In genomic region chr3:138876931-138877361, GRCm38 (mm10) we compare ENCODE assay signal across 7 mouse cellular contexts.
DNase-seq lines count a peak whose midpoint lies in the region; ATAC-seq and TF ChIP-seq lines count a peak whose summit lies in the region.

No protein-coding gene starts in this region.

- no peak for TF ChIP-seq CTCF in gastrocnemius, adult 2 months (IDR thresholded peaks at IDR 0.05)

- no peaks in the 10 kb centered on the region for H3K36me3 ChIP-seq in lung, embryonic 16.5 days (ENCODE audit: control insufficient read depth, insufficient read depth, low read length)

- no peaks in the 10 kb centered on the region for H3K9me3 ChIP-seq in lung, embryonic 16.5 days (ENCODE audit: control insufficient read depth, low read length)

- peaks cover 12% of the 10 kb centered on the region for H3K4me1 ChIP-seq in lung, embryonic 16.5 days (replicated peaks; ENCODE audit: control insufficient read depth, insufficient read depth, low read length)

- peak overlapping the region; percentile 8; the same call in 1 of the 2 replicates for H3K4me2 ChIP-seq in lung, embryonic 16.5 days (ENCODE audit: low read depth, low read length)

- ATAC-seq in lung, embryonic 16.5 days (ENCODE audit: low read depth): peak; percentile 90

- WGBS in lung, embryonic 16.5 days: 50% methylated on average over 14 of the region's 14 CpGs

- H3K4me3 ChIP-seq in lung, embryonic 16.5 days (ENCODE audit: low read length): no peak overlapping the region
- no peak overlapping the region for H3K4me3 ChIP-seq in gastrocnemius, adult 2 months

- intact Hi-C loops in left cerebral cortex, postnatal 14 days (cut with DNase I): no loop called here
- intact Hi-C loops in gastrocnemius, adult 2 months (cut with DNase I): no loop called here

- H3K9ac ChIP-seq in lung, embryonic 16.5 days (ENCODE audit: low read length): no peak overlapping the region

- peak overlapping the region; percentile 87 for H3K27ac ChIP-seq in lung, embryonic 16.5 days (ENCODE audit: low read length)
- no peak overlapping the region for H3K27ac ChIP-seq in gastrocnemius, adult 2 months

- H3K27me3 ChIP-seq in lung, embryonic 16.5 days (ENCODE audit: control insufficient read depth, insufficient read depth, low read depth, low read length): no peaks in the 10 kb centered on the region

- peak; percentile 34 to 52 for DNase-seq in left cerebral cortex, postnatal 14 days (ENCODE audit: low spot score in 2 of 2)
- no peak for DNase-seq in left cerebral cortex, adult 11 months (ENCODE audit: low spot score)
- DNase-seq in fibroblast of lung, adult 2 months (ENCODE audit: low read depth): peak; percentile 46
- DNase-seq in thymus, postnatal 36 days: peak; percentile 77 to 87
- DNase-seq in ovary, postnatal 36 days (ENCODE audit: low spot score): no peak
- no peak for DNase-seq in gastrocnemius, adult 2 months

Comparison
In these comparisons a context has a peak if more than half of its experiments do, and no peak if none do; other contexts are left out.
1. DNase-seq: peak in left cerebral cortex, postnatal 14 days (2 of 2), fibroblast of lung, adult 2 months (single experiment) and thymus, postnatal 36 days (2 of 2); none in left cerebral cortex, adult 11 months (single experiment), ovary, postnatal 36 days (single experiment) and gastrocnemius, adult 2 months (single experiment).